Mouse (Mus musculus) spleen, adult 2 months (tissue): ENCODE data around the gene Zyg11a.

Experiments
- CTCF ChIP-seq: fragments of 200-500 bp; IDR thresholded peaks from 2 replicates; pipeline ENCODE4 v1.5.1; 2011; ENCODE audit warnings: mild to moderate bottlenecking, inconsistent platforms; ENCODE audit not compliant: insufficient read depth, insufficient read length, insufficient replicate concordance; ENCODE audit errors: extremely low read depth
- POLR2A ChIP-seq: fragments of 200-500 bp; IDR thresholded peaks from 2 replicates; pipeline ENCODE4 v1.6.1; 2011; ENCODE audit warnings: low read depth, low read length, inconsistent platforms

GRCm38 (mm10) chr4:108250501-108250900 is 32.7 kb upstream of the Zyg11a start:
- TF ChIP-seq POLR2A = no peak
- no peak for TF ChIP-seq CTCF
